Mouse (Mus musculus) olfactory bulb, adult 2 months (tissue): ENCODE results near the gene Itgb5.

Experiments
- CTCF ChIP-seq: fragments of 200-500 bp; IDR thresholded peaks from 2 replicates; pipeline ENCODE4 v1.5.1; 2012; ENCODE audit warnings: low read depth, mild to moderate bottlenecking, low read length, moderate library complexity; ENCODE audit not compliant: insufficient read depth
- POLR2A ChIP-seq: fragments of 200-500 bp; IDR thresholded peaks from 2 replicates; pipeline ENCODE4 v1.6.1; 2012; ENCODE audit warnings: mild to moderate bottlenecking, low read depth, low read length, moderate library complexity; ENCODE audit not compliant: insufficient read depth

DNA sequence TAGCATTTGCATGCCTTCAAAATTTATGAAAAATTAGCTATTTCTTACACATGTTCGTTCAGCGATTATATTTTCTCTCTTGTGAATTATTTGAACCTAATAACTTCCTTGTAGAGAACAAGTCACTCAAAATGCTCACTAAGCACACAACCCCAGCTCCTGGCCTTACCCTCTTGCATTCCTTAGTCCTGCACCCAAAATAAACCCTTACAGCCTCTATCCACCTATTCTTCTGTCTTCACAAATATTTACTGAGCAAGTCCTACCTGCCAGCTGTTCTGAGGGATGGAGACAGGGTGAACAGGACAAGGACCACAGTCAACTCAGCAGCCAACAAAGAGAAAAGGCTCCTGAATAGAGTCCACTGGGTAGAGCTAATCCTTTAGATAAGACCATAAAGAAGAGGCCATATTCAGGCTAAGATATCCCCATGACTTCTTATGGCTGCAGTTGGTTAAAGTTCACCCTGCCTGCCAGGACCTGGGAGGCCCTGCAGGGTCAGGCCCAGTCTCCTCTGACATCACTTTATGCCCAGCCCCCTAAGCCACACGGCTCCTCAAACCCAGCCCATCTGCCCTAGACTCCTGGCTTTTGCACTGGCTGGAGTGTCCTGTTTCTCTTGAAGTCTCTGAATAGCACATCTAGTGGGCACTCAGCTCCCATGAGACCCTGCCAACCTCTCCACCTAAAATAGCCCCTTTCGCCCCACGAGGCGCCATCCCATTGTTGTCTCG lies 42.6 kb upstream of the Itgb5 start:
- TF ChIP-seq CTCF (no peak), POLR2A (no peak)
